Mouse (Mus musculus) cerebellum, adult 11 months (tissue): Measurements from ENCODE around the gene Vmn1r158.
"Not testable (repeated sequence)": the region's sequence is repeated elsewhere in the genome, so short reads cannot be mapped to it uniquely, and the experiment has no call there.

Experiments used
- DNase-seq: peaks from one replicate; pipeline ENCODE4 v3.0.0; 2022

Vmn1r158 gene

GRCm38 (mm10) chr7:22790682-22791081 lies at the start of gene Vmn1r158:
Vmn1r158 (minus strand) TSS chr7:22790782.
- DNase-seq = not testable (repeated sequence)

GRCm38 (mm10) chr7:22775981-22776380 lies 14.6 kb downstream of the Vmn1r158 start:
- DNase-seq = not testable (repeated sequence)

GRCm38 (mm10) chr7:22761397-22761796 lies 29.2 kb downstream of the Vmn1r158 start, which contains the start of gene Vmn1r157:
Vmn1r157 (plus strand) TSS chr7:22761697.
- not testable (repeated sequence) for DNase-seq
